Mouse (Mus musculus) embryonic facial prominence, embryonic 13.5 days (tissue): ENCODE measurements around the gene Itgb6. TPM values are rescaled to one million over a fixed set of nuclear protein-coding genes. Genes with fewer than 3 reads are reported as not detected.

Source experiments
- ATAC-seq: fragments of 200-750 bp; cut with Nextera tagmentation; 2 replicates; pipeline ENCODE4 v1.8.0; 2017; ENCODE audit warnings: low read depth; ENCODE audit not compliant: insufficient number of reproducible peaks, insufficient read depth, low FRiP score, low TSS enrichment
- H3K27ac ChIP-seq: fragments of 300-500 bp; sonication (generic); 2 replicates; pipeline ENCODE4 v1.5.1; 2015; ENCODE audit warnings: moderate library complexity, mild to moderate bottlenecking, inconsistent platforms
- H3K27me3 ChIP-seq: fragments of 300-500 bp; sonication (generic); 2 replicates; pipeline ENCODE4 v1.6.1; 2015; ENCODE audit warnings: mild to moderate bottlenecking, inconsistent platforms
- H3K36me3 ChIP-seq: fragments of 300-500 bp; sonication (generic); 2 replicates; pipeline ENCODE4 v1.6.1; 2015; ENCODE audit warnings: mild to moderate bottlenecking, inconsistent platforms
- H3K4me1 ChIP-seq: fragments of 300-500 bp; sonication (generic); 2 replicates; pipeline ENCODE4 v1.6.1; 2015; ENCODE audit warnings: inconsistent platforms
- H3K4me2 ChIP-seq: fragments of 300-500 bp; sonication (generic); 2 replicates; pipeline ENCODE4 v1.6.1; 2015; ENCODE audit warnings: moderate library complexity, mild to moderate bottlenecking, inconsistent platforms
- H3K4me3 ChIP-seq: fragments of 300-500 bp; sonication (generic); 2 replicates; pipeline ENCODE4 v1.5.1; 2015; ENCODE audit warnings: mild to moderate bottlenecking, inconsistent platforms
- H3K9ac ChIP-seq: fragments of 300-500 bp; sonication (generic); 2 replicates; pipeline ENCODE4 v1.6.1; 2015; ENCODE audit warnings: mild to moderate bottlenecking, inconsistent platforms
- H3K9me3 ChIP-seq: fragments of 300-500 bp; sonication (generic); 2 replicates; pipeline ENCODE4 v1.6.1; 2016; ENCODE audit warnings: inconsistent platforms
- WGBS: fragments of 180-500 bp; shearing (Covaris S2); methylation state at CpG from one replicate; pipeline ENCODE4 v1.1.7; 2015; ENCODE audit warnings: mixed read lengths; 5-methylcytosine and 5-hydroxymethylcytosine counted together
- polyA plus RNA-seq: library from polyadenylated mRNA; unstranded; fragments of >200 nt; fragmentation: Nextera tagmentation; extraction: Ambion mirVana; gene quantifications from 2 replicates; pipeline ENCODE4 v1.2.1, GENCODE M21; 2015

Itgb6 gene
- polyA plus RNA-seq, 1 experiment from 2014 or later = 2.1 TPM

GRCm38 (mm10) chr2:60612906-60613856 lies 109.3 kb downstream of the Itgb6 start:
- H3K9me3 ChIP-seq = no peaks in the 10 kb centered on the region
- H3K9ac ChIP-seq = no peak overlapping the region
- ATAC-seq = no peak
- H3K36me3 ChIP-seq = no peaks in the 10 kb centered on the region
- H3K27me3 ChIP-seq = no peaks in the 10 kb centered on the region
- 85% methylated on average over 15 of the region's 15 CpGs for WGBS
- 0 out of 2 replicates have a peak, but pooled peaks cover 10% of the 10 kb centered on the region for H3K4me1 ChIP-seq
- no peak overlapping the region for H3K27ac ChIP-seq
- H3K4me2 ChIP-seq = no peak overlapping the region
- H3K4me3 ChIP-seq = no peak overlapping the region

GRCm38 (mm10) chr2:60611622-60612021 lies 110.8 kb downstream of the Itgb6 start:
- no peak overlapping the region for H3K4me2 ChIP-seq
- H3K9me3 ChIP-seq = no peaks in the 10 kb centered on the region
- WGBS = 40% methylated on average over 3 of the region's 3 CpGs
- ATAC-seq = no peak
- H3K9ac ChIP-seq = no peak overlapping the region
- H3K27ac ChIP-seq = no peak overlapping the region
- H3K4me3 ChIP-seq = no peak overlapping the region
- H3K36me3 ChIP-seq = no peaks in the 10 kb centered on the region
- H3K4me1 ChIP-seq = 0 out of 2 replicates have a peak, but pooled peaks cover 10% of the 10 kb centered on the region
- H3K27me3 ChIP-seq = no peaks in the 10 kb centered on the region

- no peak overlapping the region for H3K9ac ChIP-seq
- H3K4me3 ChIP-seq = no peak overlapping the region
- no peak for ATAC-seq
- H3K27ac ChIP-seq = no peak overlapping the region
- H3K36me3 ChIP-seq = no peaks in the 10 kb centered on the region
- no peaks in the 10 kb centered on the region for H3K9me3 ChIP-seq
- 49% methylated on average over 8 of the region's 8 CpGs for WGBS
- H3K4me2 ChIP-seq = no peak overlapping the region
- H3K27me3 ChIP-seq = no peaks in the 10 kb centered on the region
- 0 out of 2 replicates have a peak, but pooled peaks cover 10% of the 10 kb centered on the region for H3K4me1 ChIP-seq
Observed at GRCm38 (mm10) chr2:60609436-60610199, 112.8 kb downstream of the Itgb6 start.

- H3K4me1 ChIP-seq = 0 out of 2 replicates have a peak, but pooled peaks cover 10% of the 10 kb centered on the region
- H3K9me3 ChIP-seq = no peaks in the 10 kb centered on the region
- no peak for ATAC-seq
- H3K4me2 ChIP-seq = no peak overlapping the region
- H3K9ac ChIP-seq = no peak overlapping the region
- no peak overlapping the region for H3K4me3 ChIP-seq
- no peaks in the 10 kb centered on the region for H3K36me3 ChIP-seq
- no peak overlapping the region for H3K27ac ChIP-seq
- WGBS = 72% methylated on average over 4 of the region's 4 CpGs
- H3K27me3 ChIP-seq = no peaks in the 10 kb centered on the region
Observed at GRCm38 (mm10) chr2:60607980-60608379, 114.5 kb downstream of the Itgb6 start.

GRCm38 (mm10) chr2:60601326-60601725 lies 121.1 kb downstream of the Itgb6 start:
- WGBS = 85% methylated on average over 2 of the region's 2 CpGs
- no peak overlapping the region for H3K27ac ChIP-seq
- H3K4me3 ChIP-seq = no peak overlapping the region
- no peak overlapping the region for H3K4me2 ChIP-seq
- H3K9me3 ChIP-seq = no peaks in the 10 kb centered on the region
- no peak overlapping the region for H3K9ac ChIP-seq
- no peaks in the 10 kb centered on the region for H3K4me1 ChIP-seq
- H3K36me3 ChIP-seq = no peaks in the 10 kb centered on the region
- no peaks in the 10 kb centered on the region for H3K27me3 ChIP-seq
- no peak for ATAC-seq

- Histone ChIP-seq H3K4me3 (no peak overlapping the region), H3K9me3 (no peaks in the 10 kb centered on the region), H3K4me2 (no peak overlapping the region), H3K9ac (no peak overlapping the region), H3K4me1 (no peaks in the 10 kb centered on the region), H3K27me3 (no peaks in the 10 kb centered on the region), H3K36me3 (no peaks in the 10 kb centered on the region), H3K27ac (no peak overlapping the region)
- WGBS = 80% methylated on average over 2 of the region's 2 CpGs
- no peak for ATAC-seq
Observed at GRCm38 (mm10) chr2:60600863-60601262, 121.6 kb downstream of the Itgb6 start.

GRCm38 (mm10) chr2:60583416-60583815 lies 139.0 kb downstream of the Itgb6 start:
- no peaks in the 10 kb centered on the region for H3K27me3 ChIP-seq
- no peaks in the 10 kb centered on the region for H3K4me1 ChIP-seq
- no peak overlapping the region for H3K4me2 ChIP-seq
- H3K4me3 ChIP-seq = no peak overlapping the region
- no peaks in the 10 kb centered on the region for H3K36me3 ChIP-seq
- H3K9ac ChIP-seq = no peak overlapping the region
- H3K9me3 ChIP-seq = no peaks in the 10 kb centered on the region
- H3K27ac ChIP-seq = no peak overlapping the region
- no peak for ATAC-seq
- WGBS = 86% methylated on average over 4 of the region's 4 CpGs

- H3K4me2 ChIP-seq = no peak overlapping the region
- no peak for ATAC-seq
- H3K4me1 ChIP-seq = peaks cover 16% of the 10 kb centered on the region
- H3K9me3 ChIP-seq = no peaks in the 10 kb centered on the region
- 66% methylated on average over 4 of the region's 4 CpGs for WGBS
- no peaks in the 10 kb centered on the region for H3K36me3 ChIP-seq
- H3K4me3 ChIP-seq = no peak overlapping the region
- H3K27ac ChIP-seq = no peak overlapping the region
- no peak overlapping the region for H3K9ac ChIP-seq
- H3K27me3 ChIP-seq = 0 out of 2 replicates have a peak, but pooled peaks cover 4% of the 10 kb centered on the region
Observed at GRCm38 (mm10) chr2:60554561-60554960, 167.9 kb downstream of the Itgb6 start.

GRCm38 (mm10) chr2:60552902-60553682 lies 169.4 kb downstream of the Itgb6 start, which contains the start of gene Pla2r1:
Pla2r1 (minus strand) TSS chr2:60553308.
- ATAC-seq = peak; percentile 48; the same call in 1 of the 2 replicates
- peaks cover 16% of the 10 kb centered on the region for H3K4me1 ChIP-seq
- no peaks in the 10 kb centered on the region for H3K9me3 ChIP-seq
- WGBS = 2% methylated on average over 33 of the region's 33 CpGs
- 0 out of 2 replicates have a peak, but pooled peaks cover 4% of the 10 kb centered on the region for H3K27me3 ChIP-seq
- peak within 1 kb of the TSS; percentile 51 for H3K4me3 ChIP-seq
- H3K4me2 ChIP-seq = peak within 1 kb of the TSS; percentile 95
- H3K36me3 ChIP-seq = no peaks in the 10 kb centered on the region
- H3K9ac ChIP-seq = peak within 1 kb of the TSS; percentile 70
- H3K27ac ChIP-seq = no peak within 1 kb of the TSS

GRCm38 (mm10) chr2:60552177-60552901 lies 170.1 kb downstream of the Itgb6 start:
- 20% methylated on average over 21 of the region's 21 CpGs for WGBS
- Histone ChIP-seq H3K4me3 (peak overlapping the region; percentile 51), H3K4me1 (peaks cover 16% of the 10 kb centered on the region), H3K36me3 (no peaks in the 10 kb centered on the region), H3K9ac (peak overlapping the region; percentile 70), H3K9me3 (no peaks in the 10 kb centered on the region), H3K4me2 (peak overlapping the region; percentile 95), H3K27ac (no peak overlapping the region), H3K27me3 (0 out of 2 replicates have a peak, but pooled peaks cover 4% of the 10 kb centered on the region)
- no peak for ATAC-seq
